Mouse (Mus musculus): ENCODE data around the gene AY358078. TPM values are rescaled to one million over a fixed set of nuclear protein-coding genes. Genes with fewer than 3 reads are reported as not detected.
A peak's percentile ranks its signal among the peaks of the same experiment; 100 is the strongest.
"Not testable (repeated sequence)": the region's sequence is repeated elsewhere in the genome, so short reads cannot be mapped to it uniquely, and the experiment has no call there.

The AY358078 gene
- total and polyA plus RNA-seq, 3 experiments = 0.26 TPM; not detected in 2

GRCm38 (mm10) chr14:51829188-51829587 lies 29.3 kb downstream of the AY358078 start:
- dilution Hi-C loops (cut with MboI; ENCODE audit: extremely low pct_ligation_motif_present, extremely low pct_unique_long_range_greater_than_20kb, low sequenced_read_pairs) (no loop called here), in situ Hi-C loops (cut with MboI; ENCODE audit: low pct_ligation_motif_present, low pct_unique_long_range_greater_than_20kb, low sequenced_read_pairs) (no loop called here)
- H3K36me3 ChIP-seq (replicated peaks in 1 of 2; ENCODE audit: control insufficient read depth in 1 of 2, insufficient read depth in 1 of 2, low read length in 1 of 2) = no peaks in the 10 kb centered on the region
- no peaks in the 10 kb centered on the region for H3K9me3 ChIP-seq (replicated peaks; ENCODE audit: low read length)
- no peak for DNase-seq (ENCODE audit: extremely low read depth)
- H3K4me2 ChIP-seq (ENCODE audit: insufficient read depth, low read depth, poor library complexity, severe bottlenecking) = no peak overlapping the region
- H3K27ac ChIP-seq (ENCODE audit: insufficient read depth, low read depth) = no peak overlapping the region
- no peaks in the 10 kb centered on the region for H3K79me2 ChIP-seq (replicated peaks; ENCODE audit: control insufficient read depth, extremely low read depth, insufficient read depth, poor library complexity, severe bottlenecking)
- H3K4me3 ChIP-seq (replicated peaks in 1 of 3; ENCODE audit: low read depth in 2 of 3, low read length in 2 of 3, poor library complexity in 1 of 3) = no peak overlapping the region
- TF ChIP-seq MAX (IDR thresholded peaks at IDR 0.05; ENCODE audit: low read length) (no peak), CHD1 (IDR thresholded peaks at IDR 0.05; ENCODE audit: low read depth, low read length) (no peak), NELFE (IDR thresholded peaks at IDR 0.05; ENCODE audit: low read depth, low read length) (no peak), GABPA (IDR thresholded peaks at IDR 0.05; ENCODE audit: insufficient replicate concordance, low read depth, low read length) (no peak), USF2 (conservative IDR thresholded peaks at IDR 0.05; ENCODE audit: low read depth, low read length) (no peak), KAT2A (IDR thresholded peaks at IDR 0.05; ENCODE audit: insufficient replicate concordance, low read length) (no peak), CTCF (conservative IDR thresholded peaks at IDR 0.05 in 1 of 2, IDR thresholded peaks at IDR 0.05 in 1 of 2; ENCODE audit: low read depth in 2 of 2, low read length in 2 of 2) (no peak), POLR2AphosphoS2 (IDR thresholded peaks at IDR 0.05; ENCODE audit: low read depth, low read length) (no peak), ETS1 (conservative IDR thresholded peaks at IDR 0.05; ENCODE audit: low read depth, low read length) (no peak), USF1 (IDR thresholded peaks at IDR 0.05; ENCODE audit: low read depth, low read length) (no peak), RAD21 (IDR thresholded peaks at IDR 0.05; ENCODE audit: low read depth, low read length) (no peak), JUN (IDR thresholded peaks at IDR 0.05; ENCODE audit: insufficient read depth, low read depth, low read length) (no peak), JUND (conservative IDR thresholded peaks at IDR 0.05; ENCODE audit: low read depth, low read length) (no peak), ZC3H11A (IDR thresholded peaks at IDR 0.05; ENCODE audit: low read depth, low read length) (no peak)
- peaks cover 0 to 18% of the 10 kb centered on the region in 2 experiments; a peak in 2 of 4 replicates for H3K4me1 ChIP-seq (ENCODE audit: control insufficient read depth in 1 of 2, insufficient read depth in 2 of 2)
- H3K9ac ChIP-seq (ENCODE audit: insufficient read depth, low read depth) = no peak overlapping the region
- no peaks in the 10 kb centered on the region for H3K27me3 ChIP-seq (replicated peaks)

GRCm38 (mm10) chr14:51838480-51838879 lies 38.6 kb downstream of the AY358078 start:
- H3K9ac ChIP-seq (ENCODE audit: insufficient read depth, low read depth); H3K79me2 ChIP-seq (replicated peaks; ENCODE audit: control insufficient read depth, extremely low read depth, insufficient read depth, poor library complexity, severe bottlenecking); H3K4me1 ChIP-seq (ENCODE audit: control insufficient read depth in 1 of 2, insufficient read depth in 2 of 2); H3K4me3 ChIP-seq (replicated peaks in 1 of 3; ENCODE audit: low read depth in 2 of 3, low read length in 2 of 3, poor library complexity in 1 of 3); H3K27ac ChIP-seq (ENCODE audit: insufficient read depth, low read depth); H3K9me3 ChIP-seq (replicated peaks; ENCODE audit: low read length); in situ Hi-C loops (cut with MboI; ENCODE audit: low pct_ligation_motif_present, low pct_unique_long_range_greater_than_20kb, low sequenced_read_pairs); H3K4me2 ChIP-seq (ENCODE audit: insufficient read depth, low read depth, poor library complexity, severe bottlenecking); H3K27me3 ChIP-seq (replicated peaks); H3K36me3 ChIP-seq (replicated peaks in 1 of 2; ENCODE audit: control insufficient read depth in 1 of 2, insufficient read depth in 1 of 2, low read length in 1 of 2); dilution Hi-C loops (cut with MboI; ENCODE audit: extremely low pct_ligation_motif_present, extremely low pct_unique_long_range_greater_than_20kb, low sequenced_read_pairs): not testable (repeated sequence)
- DNase-seq (ENCODE audit: extremely low read depth) = peak; percentile 19
- peak in 1 of 2 experiments; percentile 51; a peak in 2 of 4 replicates for TF ChIP-seq CTCF (conservative IDR thresholded peaks at IDR 0.05 in 1 of 2, IDR thresholded peaks at IDR 0.05 in 1 of 2; ENCODE audit: low read depth in 2 of 2, low read length in 2 of 2)
- TF ChIP-seq RAD21 (IDR thresholded peaks at IDR 0.05; ENCODE audit: low read depth, low read length) = peak; percentile 37
- TF ChIP-seq SMC3 (IDR thresholded peaks at IDR 0.05; ENCODE audit: low read depth, low read length) = peak; percentile 31

Measured in CH12.LX (cell line).